Mouse (Mus musculus): ENCODE measurements around the gene Zfp148. TPM values are rescaled to one million over a fixed set of nuclear protein-coding genes. Genes with fewer than 3 reads are reported as not detected.

Zfp148 gene
- total RNA-seq (2017) = 33.5 and 43.6 TPM in 2 replicates

DNA sequence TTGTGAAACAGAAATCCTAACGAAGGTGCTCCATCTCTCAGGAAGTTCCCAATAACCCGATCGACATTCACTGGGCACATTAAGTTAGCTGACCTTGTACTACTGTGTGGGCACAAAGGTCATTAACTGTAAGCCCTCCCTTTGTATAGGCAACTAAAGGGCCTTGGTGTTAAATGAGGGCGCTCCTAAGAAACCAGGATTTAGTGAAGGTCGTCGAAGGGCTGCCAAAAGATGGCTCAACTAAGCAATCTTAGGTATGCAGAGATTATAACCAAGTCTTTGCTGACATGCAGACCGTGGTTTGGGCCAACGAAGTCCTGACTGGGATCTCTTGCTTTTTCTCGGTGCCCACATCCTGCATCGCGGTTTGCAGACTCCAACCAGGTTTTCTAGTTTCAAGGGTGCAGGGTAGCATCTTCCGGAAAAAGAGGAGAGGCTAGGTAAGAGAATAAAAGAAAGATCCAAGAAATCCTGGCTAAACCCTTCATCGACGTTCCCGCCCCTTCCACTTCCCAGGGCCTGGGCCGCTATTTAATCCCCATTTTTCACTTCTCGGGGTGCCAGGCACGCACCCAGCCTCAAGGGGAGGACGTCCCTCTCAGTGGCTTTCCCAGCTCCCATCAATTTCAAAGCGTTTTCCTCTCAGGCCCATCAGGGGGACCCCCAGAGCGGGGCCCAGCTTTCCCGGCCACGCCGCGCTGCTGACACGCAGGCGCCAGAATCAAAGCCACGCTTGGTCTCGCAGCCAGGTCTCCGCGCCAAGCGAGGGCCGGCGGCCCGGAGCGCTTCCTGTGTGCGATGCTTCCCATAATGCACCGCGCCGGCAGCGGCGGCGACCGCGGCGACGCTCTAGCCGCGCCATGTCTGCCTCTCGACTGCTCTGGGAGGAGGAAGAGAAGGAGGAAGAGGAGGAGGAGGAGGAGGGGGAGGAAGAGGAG, at the start of gene Zfp148:
Zfp148 (plus strand) TSS at position 893 of the 938 bp plus-strand sequence.
- ATAC-seq (replicated peaks in 1 of 2; ENCODE audit: insufficient read depth in 1 of 2, low FRiP score in 2 of 2, low TSS enrichment in 1 of 2, low read depth in 1 of 2, poor library complexity in 2 of 2, severe bottlenecking in 2 of 2) = peak; percentile 76 to 85

GRCm38 (mm10) chr16:33333015-33333414, 47.6 kb upstream of the Zfp148 start:
- ATAC-seq (replicated peaks in 1 of 2; ENCODE audit: insufficient read depth in 1 of 2, low FRiP score in 2 of 2, low TSS enrichment in 1 of 2, low read depth in 1 of 2, poor library complexity in 2 of 2, severe bottlenecking in 2 of 2) = no peak

- ATAC-seq (replicated peaks in 1 of 2; ENCODE audit: insufficient read depth in 1 of 2, low FRiP score in 2 of 2, low TSS enrichment in 1 of 2, low read depth in 1 of 2, poor library complexity in 2 of 2, severe bottlenecking in 2 of 2) = peak; percentile 71 to 78
Measured at GRCm38 (mm10) chr16:33337177-33337576, 43.5 kb upstream of the Zfp148 start.

DNA sequence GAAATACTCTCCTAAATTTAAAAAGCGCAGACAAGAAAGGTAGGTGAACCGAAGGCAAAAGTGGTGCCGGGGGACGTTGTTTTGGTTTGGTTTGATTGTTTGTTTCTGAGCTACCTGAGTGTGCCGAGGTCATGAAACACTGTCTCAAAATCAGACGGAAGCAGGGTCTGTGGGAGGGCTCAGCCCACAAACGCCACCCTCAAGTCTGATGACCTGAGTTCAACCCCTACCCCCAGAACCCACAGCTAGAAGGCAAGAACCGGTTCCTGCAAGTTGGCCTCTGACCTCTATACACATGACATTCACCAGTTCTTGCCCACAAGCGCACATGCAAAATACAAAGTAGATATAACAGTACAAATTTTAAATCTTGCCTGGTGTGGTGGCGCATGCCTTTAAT, 43.0 kb upstream of the Zfp148 start:
- ATAC-seq (replicated peaks in 1 of 2; ENCODE audit: insufficient read depth in 1 of 2, low FRiP score in 2 of 2, low TSS enrichment in 1 of 2, low read depth in 1 of 2, poor library complexity in 2 of 2, severe bottlenecking in 2 of 2) = no peak

DNA sequence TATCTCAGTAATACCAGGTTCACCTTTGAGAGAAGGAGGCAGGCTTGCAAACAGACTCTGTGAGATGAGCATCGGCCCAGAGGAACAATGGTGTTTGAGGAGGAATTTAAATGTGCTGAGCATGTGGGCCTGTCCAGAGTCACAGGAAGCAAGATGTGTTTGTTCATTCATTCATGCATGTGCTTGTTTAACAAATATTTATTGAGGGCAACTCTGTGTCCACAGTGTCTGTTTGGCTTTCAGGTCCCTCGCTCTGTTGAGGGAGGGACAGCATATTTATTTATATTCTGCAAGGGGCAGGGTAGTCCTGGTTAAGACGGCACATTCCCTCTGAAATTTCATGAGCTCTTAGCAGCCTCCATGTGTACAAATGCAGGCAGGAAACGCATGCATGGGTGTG, 42.1 kb upstream of the Zfp148 start:
- no peak for ATAC-seq (replicated peaks in 1 of 2; ENCODE audit: insufficient read depth in 1 of 2, low FRiP score in 2 of 2, low TSS enrichment in 1 of 2, low read depth in 1 of 2, poor library complexity in 2 of 2, severe bottlenecking in 2 of 2)

DNA sequence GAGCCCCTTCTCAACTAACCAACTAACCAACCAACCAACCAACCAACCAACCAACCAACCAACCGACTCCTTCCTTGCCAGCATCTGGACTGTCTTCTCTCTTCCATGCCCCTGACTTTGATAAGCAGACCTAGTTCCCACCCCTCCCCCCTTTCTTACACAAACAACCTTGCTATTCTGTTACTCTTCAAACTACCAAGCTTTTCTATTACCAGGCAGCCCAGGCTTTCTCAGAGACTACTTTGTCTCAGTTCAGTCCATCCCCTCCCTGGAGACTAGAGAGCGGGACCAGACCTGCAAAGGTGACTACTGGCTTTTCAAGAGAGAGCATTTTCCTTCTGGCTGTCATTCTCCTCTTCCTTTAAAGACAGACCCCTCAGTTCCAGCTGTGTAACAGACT, 41.2 kb upstream of the Zfp148 start:
- ATAC-seq (replicated peaks in 1 of 2; ENCODE audit: insufficient read depth in 1 of 2, low FRiP score in 2 of 2, low TSS enrichment in 1 of 2, low read depth in 1 of 2, poor library complexity in 2 of 2, severe bottlenecking in 2 of 2) = no peak

DNA sequence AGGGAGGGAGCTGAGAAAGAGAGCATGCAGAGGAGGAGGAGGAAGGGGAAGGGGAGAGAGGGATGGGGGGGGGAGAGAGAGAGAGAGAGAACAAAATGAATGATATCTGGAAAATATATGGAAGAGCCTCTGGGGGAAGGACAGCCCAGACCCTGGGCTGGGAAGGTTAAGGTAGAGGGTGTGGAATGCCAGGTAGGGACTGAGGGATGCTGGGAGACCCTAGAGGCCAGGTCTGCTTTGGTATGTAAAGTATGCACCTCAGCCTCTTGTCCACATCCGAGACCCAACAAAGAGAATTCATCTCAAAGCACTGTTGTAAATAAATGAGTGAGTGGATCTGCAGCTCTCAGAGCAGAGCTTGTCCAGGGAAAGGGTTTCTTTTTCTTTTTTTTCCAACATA, 38.3 kb upstream of the Zfp148 start:
- ATAC-seq (replicated peaks in 1 of 2; ENCODE audit: insufficient read depth in 1 of 2, low FRiP score in 2 of 2, low TSS enrichment in 1 of 2, low read depth in 1 of 2, poor library complexity in 2 of 2, severe bottlenecking in 2 of 2) = no peak

DNA sequence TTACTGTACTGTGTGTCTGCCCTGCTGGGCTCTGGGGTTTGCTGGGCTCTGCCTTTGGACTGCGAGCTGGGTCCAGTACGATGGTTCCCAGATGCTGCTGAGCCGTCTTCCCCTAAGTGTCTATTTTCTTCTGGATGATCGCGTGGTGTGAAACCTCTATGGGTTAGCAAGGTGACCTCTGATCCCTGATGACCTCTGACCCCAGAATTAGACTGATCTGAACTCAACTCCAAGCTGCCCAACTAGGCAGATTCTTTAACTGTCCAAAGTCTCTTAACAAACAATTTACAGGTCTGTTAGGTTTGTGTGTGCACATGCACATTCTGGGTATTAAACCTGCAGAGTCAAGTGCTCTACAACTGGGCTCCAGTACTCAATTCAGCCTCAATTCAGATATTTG, 37.5 kb upstream of the Zfp148 start:
- no peak for ATAC-seq (replicated peaks in 1 of 2; ENCODE audit: insufficient read depth in 1 of 2, low FRiP score in 2 of 2, low TSS enrichment in 1 of 2, low read depth in 1 of 2, poor library complexity in 2 of 2, severe bottlenecking in 2 of 2)

GRCm38 (mm10) chr16:33343601-33344000, 37.0 kb upstream of the Zfp148 start:
- ATAC-seq (replicated peaks in 1 of 2; ENCODE audit: insufficient read depth in 1 of 2, low FRiP score in 2 of 2, low TSS enrichment in 1 of 2, low read depth in 1 of 2, poor library complexity in 2 of 2, severe bottlenecking in 2 of 2) = peak in 1 of 2 experiments; percentile 48; a peak in 1 of 4 replicates

GRCm38 (mm10) chr16:33344379-33344778, 36.3 kb upstream of the Zfp148 start:
- ATAC-seq (replicated peaks in 1 of 2; ENCODE audit: insufficient read depth in 1 of 2, low FRiP score in 2 of 2, low TSS enrichment in 1 of 2, low read depth in 1 of 2, poor library complexity in 2 of 2, severe bottlenecking in 2 of 2) = no peak

- no peak; a peak in 1 of 4 replicates for ATAC-seq (replicated peaks in 1 of 2; ENCODE audit: insufficient read depth in 1 of 2, low FRiP score in 2 of 2, low TSS enrichment in 1 of 2, low read depth in 1 of 2, poor library complexity in 2 of 2, severe bottlenecking in 2 of 2)
Measured at GRCm38 (mm10) chr16:33344875-33345274, 35.8 kb upstream of the Zfp148 start.

DNA sequence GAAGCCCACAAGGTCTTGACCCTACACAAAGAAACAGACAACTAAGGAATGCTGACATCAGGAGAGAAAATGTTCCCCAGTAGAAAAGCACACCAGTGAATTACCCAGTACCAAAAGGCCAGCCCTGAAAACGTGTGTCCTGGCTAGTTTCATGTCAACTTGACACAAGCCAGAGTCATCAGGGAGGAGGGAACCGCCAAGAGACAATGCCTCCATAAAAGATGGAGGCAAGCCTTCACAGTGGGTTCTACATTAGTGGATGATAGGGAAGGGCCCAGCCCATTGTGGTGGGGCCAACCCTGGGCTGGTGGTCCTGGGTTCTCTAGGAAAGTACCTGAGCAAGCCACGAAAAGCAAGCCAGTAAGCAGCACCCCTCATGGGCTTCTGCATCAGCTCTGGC, 34.3 kb upstream of the Zfp148 start:
- ATAC-seq (replicated peaks in 1 of 2; ENCODE audit: insufficient read depth in 1 of 2, low FRiP score in 2 of 2, low TSS enrichment in 1 of 2, low read depth in 1 of 2, poor library complexity in 2 of 2, severe bottlenecking in 2 of 2) = no peak

DNA sequence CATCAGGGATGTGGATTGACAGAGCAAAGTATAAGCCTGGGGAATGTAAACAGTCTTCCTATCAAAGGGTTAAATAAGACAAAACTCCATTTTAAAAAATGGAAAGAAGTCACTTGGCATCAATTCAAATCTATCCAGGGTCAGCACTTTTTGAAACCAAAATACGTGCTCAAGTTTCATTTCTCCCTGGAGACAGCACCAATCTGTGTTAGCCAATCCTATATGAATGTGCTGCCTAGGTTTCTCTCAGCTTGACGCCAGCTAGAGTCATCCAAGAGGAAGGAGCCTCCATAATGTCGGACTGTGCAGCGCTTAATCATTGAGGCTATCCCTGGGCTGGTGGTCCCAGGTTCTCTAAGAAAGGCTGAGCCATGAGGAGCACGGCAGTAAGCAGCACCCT, 33.5 kb upstream of the Zfp148 start:
- no peak for ATAC-seq (replicated peaks in 1 of 2; ENCODE audit: insufficient read depth in 1 of 2, low FRiP score in 2 of 2, low TSS enrichment in 1 of 2, low read depth in 1 of 2, poor library complexity in 2 of 2, severe bottlenecking in 2 of 2)

GRCm38 (mm10) chr16:33357805-33358204, 22.8 kb upstream of the Zfp148 start:
- ATAC-seq (replicated peaks in 1 of 2; ENCODE audit: insufficient read depth in 1 of 2, low FRiP score in 2 of 2, low TSS enrichment in 1 of 2, low read depth in 1 of 2, poor library complexity in 2 of 2, severe bottlenecking in 2 of 2) = no peak

GRCm38 (mm10) chr16:33365772-33366171, 14.9 kb upstream of the Zfp148 start:
- no peak for ATAC-seq (replicated peaks in 1 of 2; ENCODE audit: insufficient read depth in 1 of 2, low FRiP score in 2 of 2, low TSS enrichment in 1 of 2, low read depth in 1 of 2, poor library complexity in 2 of 2, severe bottlenecking in 2 of 2)

DNA sequence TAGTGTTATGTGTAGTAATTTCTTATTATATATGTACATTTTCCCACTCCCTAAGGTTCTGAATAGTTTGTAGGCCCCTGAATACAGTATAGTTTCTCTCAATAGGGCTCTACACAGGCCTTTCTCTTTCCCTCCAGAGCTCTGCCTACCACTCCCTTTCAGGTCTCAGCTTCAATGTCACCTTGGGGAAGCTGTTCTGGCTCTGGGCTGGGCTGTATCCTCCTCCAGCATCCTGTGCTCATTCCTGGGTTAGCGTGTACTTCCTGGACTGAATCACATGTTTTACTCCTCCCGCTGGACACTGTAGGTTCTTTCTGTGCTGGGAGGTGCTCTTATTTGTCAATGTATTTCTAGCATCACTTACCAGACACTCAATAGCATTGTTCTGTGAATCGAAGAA, 12.0 kb upstream of the Zfp148 start:
- ATAC-seq (replicated peaks in 1 of 2; ENCODE audit: insufficient read depth in 1 of 2, low FRiP score in 2 of 2, low TSS enrichment in 1 of 2, low read depth in 1 of 2, poor library complexity in 2 of 2, severe bottlenecking in 2 of 2) = no peak

- ATAC-seq (replicated peaks in 1 of 2; ENCODE audit: insufficient read depth in 1 of 2, low FRiP score in 2 of 2, low TSS enrichment in 1 of 2, low read depth in 1 of 2, poor library complexity in 2 of 2, severe bottlenecking in 2 of 2) = no peak
Measured at GRCm38 (mm10) chr16:33370836-33371235, 9.8 kb upstream of the Zfp148 start.

GRCm38 (mm10) chr16:33372611-33373010, 8.0 kb upstream of the Zfp148 start:
- no peak for ATAC-seq (replicated peaks in 1 of 2; ENCODE audit: insufficient read depth in 1 of 2, low FRiP score in 2 of 2, low TSS enrichment in 1 of 2, low read depth in 1 of 2, poor library complexity in 2 of 2, severe bottlenecking in 2 of 2)

- no peak for ATAC-seq (replicated peaks in 1 of 2; ENCODE audit: insufficient read depth in 1 of 2, low FRiP score in 2 of 2, low TSS enrichment in 1 of 2, low read depth in 1 of 2, poor library complexity in 2 of 2, severe bottlenecking in 2 of 2)
Measured at GRCm38 (mm10) chr16:33373326-33373725, 7.3 kb upstream of the Zfp148 start.
